Mouse (Mus musculus) T-cell, adult 2 months (primary cell): ENCODE results near the gene Nfia.

ENCODE experiments used
- DNase-seq: peaks from one replicate; pipeline ENCODE4 v3.0.0; 2022; ENCODE audit warnings: low spot score

Gene Nfia

DNA sequence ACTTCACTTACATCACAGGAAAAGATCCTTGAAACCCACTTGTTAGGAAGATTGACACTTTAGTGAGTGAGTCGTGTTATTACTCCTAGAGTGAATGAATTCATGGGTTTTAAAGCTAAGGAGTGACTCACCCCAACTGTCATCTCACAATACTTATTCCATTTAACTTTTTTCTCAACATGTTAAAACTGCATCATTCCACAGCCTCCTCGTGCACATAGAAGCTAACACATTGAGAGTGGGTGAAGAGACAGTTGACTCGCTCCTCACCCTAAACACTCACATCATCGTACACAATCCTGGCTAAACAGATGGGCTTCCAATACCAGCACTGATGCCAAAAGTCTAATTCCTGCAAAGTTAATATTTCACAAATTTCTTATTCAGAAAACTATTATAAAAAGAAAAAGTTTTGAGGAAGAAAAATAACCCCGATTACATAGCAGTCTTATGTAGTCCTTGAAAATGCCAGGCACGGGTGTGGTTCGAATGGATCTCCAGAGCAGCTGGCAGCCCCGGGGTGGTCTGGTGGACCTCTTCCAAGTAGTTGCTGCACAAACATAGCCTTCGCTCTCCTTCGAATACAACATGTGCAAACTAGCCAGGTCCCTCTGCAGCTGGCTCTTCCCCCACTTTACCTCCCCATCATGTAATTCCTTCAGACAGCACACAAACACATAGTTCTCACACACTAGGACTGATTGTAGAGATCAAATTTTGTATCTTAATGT lies 178.0 kb downstream of the Nfia start:
- DNase-seq, result no peak

- no peak for DNase-seq
These were observed 181.4 kb downstream of the Nfia start for GRCm38 (mm10) chr4:97953886-97954285.

GRCm38 (mm10) chr4:97958121-97958520 lies 185.6 kb downstream of the Nfia start:
- DNase-seq, result no peak

GRCm38 (mm10) chr4:97962856-97963255 lies 190.3 kb downstream of the Nfia start:
- DNase-seq, result no peak

- no peak for DNase-seq
These were observed 191.4 kb downstream of the Nfia start for GRCm38 (mm10) chr4:97963951-97964350.

GRCm38 (mm10) chr4:97968786-97969348 lies 196.3 kb downstream of the Nfia start:
- no peak for DNase-seq

GRCm38 (mm10) chr4:97973064-97973463 lies 200.5 kb downstream of the Nfia start:
- no peak for DNase-seq

DNA sequence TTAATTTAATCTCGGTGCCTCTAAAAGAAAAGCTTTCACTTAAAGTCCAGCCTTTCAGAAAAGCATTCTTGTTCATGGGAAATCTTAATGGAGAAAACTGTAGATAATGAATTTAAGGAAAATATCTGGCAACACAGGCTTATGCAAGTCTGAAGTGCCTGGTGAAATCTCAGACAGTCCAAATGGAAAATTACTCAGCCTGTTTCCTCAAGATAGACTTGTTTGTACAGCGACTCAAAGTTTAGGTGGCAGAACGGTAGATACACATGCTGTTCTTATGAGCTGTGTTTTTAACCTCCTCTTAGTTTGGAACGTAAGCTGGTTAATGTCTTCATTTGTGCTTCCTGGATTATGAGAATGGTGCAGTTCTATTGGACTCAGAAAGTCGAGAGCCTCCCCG lies 201.5 kb downstream of the Nfia start:
- DNase-seq, result no peak

DNA sequence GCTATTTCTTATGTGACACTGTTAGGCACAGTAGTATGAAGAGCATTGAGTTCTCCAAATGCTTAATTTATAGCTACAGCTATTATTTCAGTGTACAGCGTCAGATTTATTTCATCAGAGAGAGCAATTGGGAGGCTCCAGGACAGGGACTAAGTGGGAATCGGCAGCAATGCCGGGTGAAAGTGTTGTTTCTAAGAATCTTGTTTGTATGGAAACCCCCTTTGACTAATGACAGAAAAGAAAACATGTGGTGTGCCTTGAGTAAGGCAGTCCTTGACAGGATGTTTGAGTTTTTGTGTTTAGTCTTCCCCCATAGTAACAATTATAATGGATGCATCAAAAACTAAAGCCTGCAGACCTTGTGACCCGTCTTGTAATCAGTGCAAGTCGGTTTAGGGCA lies 204.4 kb downstream of the Nfia start:
- DNase-seq, result no peak

DNA sequence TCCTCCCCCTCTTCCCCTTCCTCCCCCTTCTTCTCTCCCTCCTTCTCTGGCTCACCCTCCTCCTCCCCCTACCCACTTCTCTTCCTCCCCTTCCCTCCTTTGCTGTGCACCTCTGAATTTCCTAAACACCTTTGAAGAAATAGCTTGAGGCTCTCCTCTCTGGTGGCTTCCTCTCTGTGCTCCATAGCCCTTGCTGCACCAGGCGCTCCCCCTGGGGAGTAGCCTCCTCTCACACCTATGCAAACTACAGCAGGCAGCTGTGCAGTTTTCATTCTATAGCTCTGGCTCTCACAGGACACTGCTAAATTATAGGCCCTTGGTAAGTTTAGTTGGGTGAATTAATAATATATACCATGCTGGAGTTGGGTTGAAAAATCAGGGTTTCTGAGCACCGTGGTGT lies 211.8 kb downstream of the Nfia start:
- no peak for DNase-seq

DNA sequence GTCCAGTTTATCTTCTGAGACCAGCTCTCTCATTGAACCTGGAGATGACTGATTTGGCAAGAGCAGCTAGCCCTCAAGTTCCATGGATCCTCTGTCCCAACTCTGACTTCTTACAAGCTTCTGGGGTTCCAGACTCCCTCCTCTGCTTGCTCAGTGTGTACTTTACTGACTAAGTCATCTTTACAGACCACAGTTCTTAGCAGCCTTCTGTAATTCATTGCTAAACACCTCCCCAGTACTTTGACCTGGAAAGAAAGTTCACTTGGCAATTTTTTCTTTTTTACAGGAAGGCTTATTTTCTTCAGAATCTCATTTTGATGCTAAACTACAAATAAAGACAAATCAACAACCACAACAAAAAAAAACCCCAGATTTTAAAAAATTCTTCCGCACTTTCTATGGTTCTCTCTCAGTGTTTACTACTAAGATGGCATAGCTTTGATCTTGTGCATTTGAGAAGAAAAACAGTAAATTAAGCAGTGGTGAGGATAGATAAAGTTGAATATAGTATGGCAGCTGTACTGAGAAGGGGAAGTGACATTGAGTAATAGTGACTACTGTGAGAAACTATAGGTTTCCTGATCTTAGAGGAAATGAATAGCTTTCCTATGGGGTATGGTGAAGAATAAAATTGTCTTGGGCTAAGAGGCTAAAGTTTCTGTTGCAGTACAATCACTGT lies 213.7 kb downstream of the Nfia start:
- DNase-seq, result no peak

DNA sequence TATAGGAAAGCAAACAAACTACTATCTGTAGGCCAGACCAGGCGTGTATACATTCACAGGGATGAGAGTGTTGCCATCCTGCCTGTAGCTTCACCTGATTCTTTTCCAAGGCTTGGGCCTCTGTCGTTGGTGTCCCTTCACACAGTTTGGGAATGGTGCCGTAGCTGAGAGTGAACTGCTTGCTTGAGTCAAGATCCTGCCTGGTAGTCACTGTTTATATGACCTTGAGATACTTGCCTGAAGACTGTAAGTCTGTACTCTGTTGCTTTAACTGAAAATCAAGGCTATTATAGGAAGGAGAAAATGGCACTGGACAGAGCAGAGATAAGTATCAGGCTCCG lies 214.2 kb downstream of the Nfia start:
- no peak for DNase-seq

- DNase-seq, result no peak
These were observed 216.2 kb downstream of the Nfia start for GRCm38 (mm10) chr4:97988703-97989102.

DNA sequence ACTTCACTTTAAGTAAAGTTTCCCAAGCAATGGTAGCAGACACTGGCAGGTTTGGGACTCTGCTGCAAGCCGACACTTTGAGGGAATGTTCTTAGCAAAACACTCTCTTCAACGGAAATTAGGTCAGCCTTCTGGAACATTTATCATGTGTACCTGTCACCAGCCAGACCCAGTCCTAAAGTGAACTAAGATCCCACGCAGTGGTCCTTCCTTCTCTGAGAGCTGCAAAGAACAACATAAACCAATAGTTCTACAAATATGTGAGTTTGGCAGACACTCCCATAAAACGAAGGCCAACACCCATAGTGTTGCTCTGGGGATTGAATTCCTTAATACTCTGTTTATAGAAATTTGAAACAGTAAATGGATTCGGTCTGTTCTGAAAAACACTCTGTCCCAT lies 217.9 kb downstream of the Nfia start:
- DNase-seq, result no peak

DNA sequence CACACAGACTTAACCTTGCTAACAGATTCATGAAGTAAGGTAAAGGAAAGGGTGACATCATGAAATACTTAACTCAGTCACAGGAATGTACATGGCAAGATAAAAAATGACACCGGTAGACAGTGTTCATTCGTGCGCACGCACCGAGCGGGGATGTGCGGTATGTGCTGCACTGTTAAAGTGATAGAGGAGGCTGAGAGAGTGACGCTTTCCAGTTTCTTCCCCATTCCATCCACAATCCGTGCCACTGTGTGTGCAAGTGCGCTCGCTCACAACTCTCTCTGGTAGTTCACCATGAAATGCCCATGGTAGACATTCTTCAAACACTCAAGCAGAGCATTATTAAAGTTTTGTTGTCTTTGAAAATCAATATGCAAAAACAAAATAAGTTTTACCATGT lies 218.9 kb downstream of the Nfia start:
- no peak for DNase-seq

DNA sequence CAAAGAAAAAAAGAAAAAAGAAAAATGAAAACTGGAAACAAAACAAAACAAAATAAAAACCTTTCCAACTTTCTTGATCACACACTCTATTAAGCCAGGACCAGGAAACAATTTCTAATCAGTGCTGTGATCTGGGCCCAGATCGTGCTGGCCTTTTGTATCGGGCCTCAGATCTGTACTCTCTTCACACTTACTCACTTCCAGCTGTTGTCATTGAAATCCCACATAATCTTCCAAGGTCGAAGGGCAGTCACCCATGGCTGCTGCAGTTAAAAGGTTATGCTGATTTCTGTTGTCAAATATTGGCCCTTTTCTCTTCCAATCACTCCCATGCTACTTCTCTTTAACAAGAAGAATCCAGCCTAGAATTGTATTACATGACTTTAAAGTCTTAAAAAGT lies 219.3 kb downstream of the Nfia start:
- DNase-seq, result no peak

DNA sequence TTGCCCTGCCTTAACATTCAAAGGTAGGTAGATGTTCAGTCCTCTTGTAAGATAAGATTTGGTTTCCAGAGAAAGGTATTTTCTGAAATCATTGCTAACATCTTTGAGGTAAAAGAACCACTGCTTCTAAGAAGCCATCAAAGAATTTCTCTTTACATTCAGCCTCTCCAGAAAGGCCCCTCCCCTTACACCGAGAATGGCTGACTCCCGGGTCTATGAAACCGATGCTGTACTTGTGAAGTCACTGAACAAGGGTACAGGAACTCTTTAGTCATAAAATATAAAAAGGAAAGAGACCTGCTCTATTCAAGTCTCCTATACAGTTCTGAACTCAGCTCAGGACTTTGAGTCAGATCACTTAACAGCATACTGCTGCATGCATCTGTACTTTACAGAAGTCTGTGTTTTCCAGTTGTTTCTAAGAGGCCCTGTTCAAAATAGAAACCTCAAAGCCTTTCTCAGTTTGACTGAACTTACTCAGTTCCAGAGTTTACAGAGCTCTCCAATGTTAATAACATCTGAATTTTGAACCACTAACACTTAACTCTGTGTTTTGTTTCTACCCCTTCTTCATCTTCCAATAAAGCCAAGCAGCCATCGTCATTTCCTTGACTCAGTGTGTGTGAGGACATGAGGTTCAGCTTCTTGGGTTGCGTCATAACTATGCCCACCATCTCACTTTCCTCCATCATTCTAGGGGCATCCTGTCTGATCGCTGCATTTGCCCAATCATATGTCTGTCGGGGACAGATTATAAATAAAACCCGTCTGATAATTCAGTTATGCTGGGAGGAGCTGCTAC lies 223.6 kb downstream of the Nfia start:
- no peak for DNase-seq

DNA sequence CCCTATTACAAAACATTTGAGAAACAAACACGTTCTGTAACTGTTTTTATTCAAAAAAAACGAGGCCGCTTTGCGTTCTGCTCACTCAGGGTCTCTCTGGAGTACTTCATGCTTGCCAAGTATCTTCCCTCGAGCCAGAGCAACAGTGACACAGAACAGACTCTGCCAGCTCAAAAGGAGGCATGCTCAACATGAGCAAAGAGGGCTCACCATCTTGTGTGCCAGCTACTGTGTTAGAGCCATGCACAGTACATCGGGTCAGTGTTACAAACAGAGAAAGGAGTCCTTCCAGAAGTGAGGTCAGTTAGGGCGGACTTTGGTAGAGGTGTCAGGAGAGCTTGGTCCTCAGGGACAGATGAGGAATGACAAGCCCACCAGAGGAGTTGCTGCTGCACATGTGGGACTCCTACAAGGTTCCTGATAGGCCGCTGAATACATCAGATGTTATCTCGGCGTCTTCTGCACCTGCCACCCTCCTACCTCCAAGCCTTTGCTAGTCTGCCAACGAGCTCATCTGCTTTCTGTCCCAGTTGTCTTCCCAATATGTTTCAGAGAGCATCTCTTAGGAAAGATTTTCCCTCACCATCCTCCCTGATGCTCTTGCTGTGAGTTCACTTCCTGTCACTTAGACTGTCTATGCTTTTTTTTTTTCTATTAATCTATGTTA lies 224.8 kb downstream of the Nfia start:
- DNase-seq, result no peak

DNA sequence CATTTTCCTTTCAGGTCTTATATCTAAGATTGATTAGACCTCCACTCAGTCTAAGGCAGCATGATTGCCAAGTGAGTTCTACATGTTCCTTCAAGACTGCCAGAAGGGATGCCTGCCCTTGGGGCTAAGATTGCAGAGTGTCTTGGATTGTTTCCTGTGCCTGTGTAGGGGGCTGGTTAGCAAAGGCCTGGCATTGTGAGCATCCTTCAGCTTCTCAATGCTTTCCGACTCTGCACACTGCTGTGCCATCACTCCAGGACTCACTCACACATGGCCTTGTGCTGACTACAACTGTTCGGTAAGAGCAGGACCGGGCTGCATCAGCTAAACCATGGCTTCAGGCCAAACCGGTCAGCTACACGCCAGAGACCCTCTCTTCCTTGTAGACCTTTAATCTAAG lies 229.7 kb downstream of the Nfia start:
- no peak for DNase-seq

DNA sequence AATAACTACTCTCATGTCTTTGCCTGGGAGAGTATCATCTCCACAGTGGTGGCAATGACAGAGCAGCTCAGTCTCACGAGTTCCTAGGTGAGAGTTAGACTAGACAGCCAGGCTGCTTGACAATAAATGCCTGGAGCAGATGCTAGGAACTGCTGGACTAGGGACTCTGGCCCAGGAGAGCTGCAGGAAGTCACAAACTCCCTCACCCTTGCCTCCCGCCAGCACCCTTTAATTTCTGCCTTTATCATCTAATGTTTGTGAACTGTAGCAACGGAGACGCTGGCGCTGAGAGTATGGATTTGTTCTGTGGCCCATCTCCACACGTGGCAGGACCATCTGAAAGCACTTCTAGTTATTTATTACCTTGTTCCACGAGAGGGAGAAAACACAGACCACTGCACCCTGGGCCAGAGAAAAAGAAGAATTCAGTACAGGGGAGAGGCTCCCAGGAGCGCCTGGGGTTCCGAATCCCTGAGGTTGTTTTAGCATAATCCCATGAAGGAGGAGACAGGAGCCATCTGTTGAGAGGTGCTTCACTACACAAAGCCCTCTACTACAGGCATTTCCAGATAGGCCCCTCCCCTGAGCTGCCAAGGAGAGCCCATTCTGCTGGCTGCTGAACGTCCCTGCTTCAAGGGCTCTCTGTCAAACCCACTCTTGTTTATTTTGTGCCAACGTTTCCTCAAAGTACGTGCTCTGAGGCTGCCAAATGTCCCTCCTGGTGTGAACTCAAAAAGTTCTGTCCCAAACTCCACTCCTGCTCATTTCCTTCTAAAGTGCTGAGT lies 231.0 kb downstream of the Nfia start:
- DNase-seq, result no peak

DNA sequence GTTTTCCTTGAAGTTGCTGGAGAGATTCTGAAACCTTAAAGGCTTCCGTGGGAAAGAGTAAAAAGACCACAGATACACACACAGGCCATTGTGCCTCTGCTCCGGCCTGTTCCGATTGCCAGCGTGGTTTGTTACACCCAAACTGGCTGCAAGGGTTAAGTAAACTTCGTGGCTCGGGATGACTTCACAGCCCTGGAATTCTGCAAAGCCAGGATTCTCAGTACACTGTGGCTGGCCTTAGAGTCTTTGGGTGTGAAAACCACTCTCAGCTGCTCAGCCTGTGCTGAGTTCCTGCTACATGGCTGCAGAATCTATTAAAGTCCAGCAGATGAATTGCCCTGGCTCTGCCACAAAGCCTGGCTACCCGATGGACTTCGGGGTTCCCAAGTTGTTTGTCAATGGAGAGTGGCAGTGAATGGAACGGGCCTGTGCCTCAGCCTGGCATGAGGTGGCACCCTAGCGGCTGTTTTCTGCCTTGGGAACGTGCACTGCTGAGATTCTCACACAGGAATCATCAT lies 231.6 kb downstream of the Nfia start:
- DNase-seq, result no peak
